Comparison of ENCODE assay signal across 8 mouse cellular contexts in genomic region chr8:120498349-120498831, GRCm38 (mm10).
DNase-seq lines count a peak whose midpoint lies in the region; ATAC-seq lines count a peak whose summit lies in the region.

No protein-coding gene starts in this region.

- peak overlapping the region; percentile 43 for H3K4me2 ChIP-seq in kidney, embryonic 15.5 days
- peak overlapping the region; percentile 25 for H3K4me2 ChIP-seq in embryonic facial prominence, embryonic 11.5 days (ENCODE audit: low read depth, low read length)
- peak overlapping the region; percentile 36 for H3K4me2 ChIP-seq in intestine, embryonic 15.5 days (replicated peaks)

- no peak for DNase-seq in kidney, adult 11 months
- no peak for DNase-seq in embryonic facial prominence, embryonic 11.5 days (ENCODE audit: low spot score)
- peak; percentile 39 for DNase-seq in neural tube, embryonic 10.5 days (ENCODE audit: extremely low spot score, low spot score)
- DNase-seq in lung, postnatal 14 days: no peak
- no peak for DNase-seq in thymus, postnatal 14 days

- H3K9ac ChIP-seq in kidney, embryonic 15.5 days: 0 out of 2 replicates have a peak overlapping the region, but pooled peaks have one; percentile 18
- H3K9ac ChIP-seq in embryonic facial prominence, embryonic 11.5 days (replicated peaks; ENCODE audit: low read length): peak overlapping the region; percentile 41
- peak overlapping the region; percentile 32; the same call in 1 of the 2 replicates for H3K9ac ChIP-seq in intestine, embryonic 15.5 days

- no peak overlapping the region for H3K4me3 ChIP-seq in kidney, embryonic 15.5 days (replicated peaks)
- no peak overlapping the region for H3K4me3 ChIP-seq in embryonic facial prominence, embryonic 11.5 days (ENCODE audit: low read depth, low read length)
- no peak overlapping the region for H3K4me3 ChIP-seq in intestine, embryonic 15.5 days (replicated peaks)

- no peaks in the 10 kb centered on the region for H3K36me3 ChIP-seq in kidney, embryonic 15.5 days
- H3K36me3 ChIP-seq in embryonic facial prominence, embryonic 11.5 days (replicated peaks; ENCODE audit: control insufficient read depth, insufficient read depth, low read depth, low read length): no peaks in the 10 kb centered on the region
- no peaks in the 10 kb centered on the region for H3K36me3 ChIP-seq in intestine, embryonic 15.5 days

- ATAC-seq in kidney, embryonic 15.5 days (replicated peaks; ENCODE audit: low FRiP score): peak; percentile 24; the same call in 1 of the 2 replicates
- ATAC-seq in embryonic facial prominence, embryonic 11.5 days (replicated peaks; ENCODE audit: insufficient number of reproducible peaks, low FRiP score, low TSS enrichment, low read depth): no peak; the same call in 1 of the 2 replicates
- peak; percentile 41 for ATAC-seq in intestine, embryonic 15.5 days
- ATAC-seq in granulocyte monocyte progenitor cell, adult 5-6 weeks (replicated peaks; ENCODE audit: poor library complexity, severe bottlenecking): no peak

- H3K27ac ChIP-seq in kidney, embryonic 15.5 days: peak overlapping the region; percentile 83
- H3K27ac ChIP-seq in embryonic facial prominence, embryonic 11.5 days (replicated peaks; ENCODE audit: low read depth, low read length): peak overlapping the region; percentile 47; the same call in 1 of the 2 replicates
- H3K27ac ChIP-seq in intestine, embryonic 15.5 days: peak overlapping the region; percentile 64

- H3K27me3 ChIP-seq in kidney, embryonic 15.5 days: no peaks in the 10 kb centered on the region
- no peaks in the 10 kb centered on the region for H3K27me3 ChIP-seq in embryonic facial prominence, embryonic 11.5 days (ENCODE audit: control insufficient read depth, insufficient read depth, low read length)
- no peaks in the 10 kb centered on the region for H3K27me3 ChIP-seq in intestine, embryonic 15.5 days (replicated peaks)

- WGBS in kidney, embryonic 15.5 days: 37% methylated on average over 4 of the region's 4 CpGs
- WGBS in embryonic facial prominence, embryonic 11.5 days: 22% methylated on average over 4 of the region's 4 CpGs
- WGBS in intestine, embryonic 15.5 days: 16% methylated on average over 4 of the region's 4 CpGs

- peaks cover 96% of the 10 kb centered on the region for H3K4me1 ChIP-seq in kidney, embryonic 15.5 days
- H3K4me1 ChIP-seq in embryonic facial prominence, embryonic 11.5 days (ENCODE audit: control insufficient read depth, insufficient read depth, low read length): peaks cover 30% of the 10 kb centered on the region
- peaks cover 78% of the 10 kb centered on the region for H3K4me1 ChIP-seq in intestine, embryonic 15.5 days (replicated peaks)

- H3K9me3 ChIP-seq in kidney, embryonic 15.5 days (replicated peaks): no peaks in the 10 kb centered on the region
- no peaks in the 10 kb centered on the region for H3K9me3 ChIP-seq in embryonic facial prominence, embryonic 11.5 days (replicated peaks; ENCODE audit: control insufficient read depth, low read length)
- H3K9me3 ChIP-seq in intestine, embryonic 15.5 days: no peaks in the 10 kb centered on the region

Comparison
In these comparisons a context has a peak if more than half of its experiments do, and no peak if none do; other contexts are left out.
1. ATAC-seq: peak in kidney, embryonic 15.5 days (single experiment) and intestine, embryonic 15.5 days (single experiment); none in embryonic facial prominence, embryonic 11.5 days (single experiment) and granulocyte monocyte progenitor cell, adult 5-6 weeks (single experiment).
2. Peak in every context shown above with its lines, with median percentiles within 50 percentile points of each other: H3K27ac ChIP-seq, H3K4me2 ChIP-seq and H3K9ac ChIP-seq.